Mouse (Mus musculus): ENCODE results near the gene Gatb. TPM values are rescaled to one million over a fixed set of nuclear protein-coding genes. Genes with fewer than 3 reads are reported as not detected.

Gatb gene
- 19.8 and 20.3 TPM in 2 replicates for polyA plus RNA-seq (2015; fragmentation: Nextera tagmentation; extraction: Ambion mirVana)

GRCm38 (mm10) chr3:85573864-85574830 is at the start of gene Gatb:
TSS of gene Gatb (plus strand) at chr3:85574119.

Other genes with a start within 250 kb of the Gatb start
- 15.3 and 16.2 TPM in 2 replicates for gene Fam160a1, start 243.2 kb downstream of the Gatb start, polyA plus RNA-seq (2015; fragmentation: Nextera tagmentation; extraction: Ambion mirVana)